Mouse (Mus musculus) c-Kit-positive CD71-positive TER-119-positive erythroid progenitor cells, embryonic 14.5 days (primary cell): ENCODE measurements at regions not wholly inside any gene's neighbourhood (a gene's known extent, or its start where the extent isn't known, plus 50 kb on each side); places are given as distances from the start of the nearest gene placed in this dataset.

ENCODE experiments used
- DNase-seq: peaks from one replicate; pipeline ENCODE4 v3.0.0-alpha.2; 2013; ENCODE audit warnings: low spot score

- DNase-seq: no peak
These were observed 509.2 kb upstream of the Adamts16 start for GRCm38 (mm10) chr13:71350787-71351186.

- DNase-seq: no peak
These were observed 501.3 kb upstream of the Adamts16 start for GRCm38 (mm10) chr13:71342921-71343320.

GRCm38 (mm10) chr13:71338700-71339099, 497.1 kb upstream of the Adamts16 start:
- DNase-seq: no peak

- DNase-seq: no peak
These were observed 493.3 kb upstream of the Adamts16 start for GRCm38 (mm10) chr13:71334925-71335324.

- DNase-seq: no peak
These were observed 491.5 kb upstream of the Adamts16 start for GRCm38 (mm10) chr13:71333146-71333545.

GRCm38 (mm10) chr13:71330321-71330720, 488.7 kb upstream of the Adamts16 start:
- no peak for DNase-seq

GRCm38 (mm10) chr13:71327802-71328753, 486.5 kb upstream of the Adamts16 start:
- DNase-seq: no peak

- no peak for DNase-seq
These were observed 478.9 kb upstream of the Adamts16 start for GRCm38 (mm10) chr13:71320489-71320888.

GRCm38 (mm10) chr13:71303956-71304355, 462.3 kb upstream of the Adamts16 start:
- no peak for DNase-seq

- no peak for DNase-seq
These were observed 434.4 kb upstream of the Adamts16 start for GRCm38 (mm10) chr13:71275991-71276390.

GRCm38 (mm10) chr13:71274139-71274538, 432.5 kb upstream of the Adamts16 start:
- no peak for DNase-seq

GRCm38 (mm10) chr13:71273485-71273884, 431.9 kb upstream of the Adamts16 start:
- no peak for DNase-seq

- DNase-seq: no peak
These were observed 431.5 kb upstream of the Adamts16 start for GRCm38 (mm10) chr13:71273067-71273466.

- DNase-seq: no peak
These were observed 430.8 kb upstream of the Adamts16 start for GRCm38 (mm10) chr13:71272431-71272830.

GRCm38 (mm10) chr13:71271727-71272418, 430.3 kb upstream of the Adamts16 start:
- no peak for DNase-seq

- DNase-seq: no peak
These were observed 428.8 kb upstream of the Adamts16 start for GRCm38 (mm10) chr13:71270370-71270769.

GRCm38 (mm10) chr13:71269496-71269895, 427.9 kb upstream of the Adamts16 start:
- DNase-seq: no peak

GRCm38 (mm10) chr13:71263315-71263878, 421.8 kb upstream of the Adamts16 start:
- no peak for DNase-seq

GRCm38 (mm10) chr13:71262575-71263295, 421.1 kb upstream of the Adamts16 start:
- no peak for DNase-seq

GRCm38 (mm10) chr13:71254016-71254415, 412.4 kb upstream of the Adamts16 start:
- no peak for DNase-seq

- DNase-seq: no peak
These were observed 406.8 kb upstream of the Adamts16 start for GRCm38 (mm10) chr13:71248261-71249031.
